Mouse (Mus musculus): ENCODE results near the gene Teddm1a.

DNA sequence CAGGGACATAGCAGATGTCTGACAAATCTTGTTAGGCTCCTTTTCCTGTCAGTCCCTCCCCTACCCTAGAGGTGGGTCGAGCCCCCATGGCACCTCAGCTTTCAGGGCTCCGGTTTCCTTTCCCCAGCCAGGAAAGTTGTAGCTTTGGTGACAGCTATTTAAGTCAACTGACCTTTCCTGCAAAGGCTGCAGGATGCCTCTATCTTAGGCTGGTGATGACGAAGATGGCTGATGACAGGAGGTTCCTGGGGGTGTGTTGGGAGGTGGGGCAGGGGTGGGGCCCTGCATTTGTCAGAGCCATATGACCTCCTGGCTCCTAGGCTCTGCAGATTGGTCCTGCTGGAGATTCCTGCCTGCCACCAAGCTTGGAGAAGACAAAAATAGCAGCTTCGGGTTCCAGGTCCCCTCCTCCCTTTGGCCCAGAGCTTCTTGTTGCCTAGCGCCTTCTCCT, 31.1 kb downstream of the Teddm1a start:
- TF ChIP-seq CTCF (conservative IDR thresholded peaks at IDR 0.05 in 1 of 2, IDR thresholded peaks at IDR 0.05 in 1 of 2; ENCODE audit: low read depth in 2 of 2, low read length in 2 of 2) (no peak), SMC3 (IDR thresholded peaks at IDR 0.05; ENCODE audit: low read depth, low read length) (no peak), POLR2A (IDR thresholded peaks at IDR 0.05; ENCODE audit: low read depth, low read length) (no peak), MAZ (IDR thresholded peaks at IDR 0.05; ENCODE audit: low read depth, low read length) (no peak), ETS1 (conservative IDR thresholded peaks at IDR 0.05; ENCODE audit: low read depth, low read length) (no peak), ZNF384 (IDR thresholded peaks at IDR 0.05; ENCODE audit: low read depth, low read length) (no peak), ZC3H11A (IDR thresholded peaks at IDR 0.05; ENCODE audit: low read depth, low read length) (no peak), E2F4 (IDR thresholded peaks at IDR 0.05; ENCODE audit: insufficient replicate concordance, low read depth, low read length) (no peak), USF1 (IDR thresholded peaks at IDR 0.05; ENCODE audit: low read depth, low read length) (no peak), ZKSCAN1 (IDR thresholded peaks at IDR 0.05; ENCODE audit: borderline replicate concordance, low read depth, low read length) (no peak), MAX (IDR thresholded peaks at IDR 0.05; ENCODE audit: low read length) (no peak), SIN3A (IDR thresholded peaks at IDR 0.05; ENCODE audit: low read length) (no peak), MXI1 (IDR thresholded peaks at IDR 0.05; ENCODE audit: low read depth, low read length) (no peak)

Measured in CH12.LX (cell line).